Mouse (Mus musculus): ENCODE measurements around the gene Ssu72. TPM values are rescaled to one million over a fixed set of nuclear protein-coding genes. Genes with fewer than 3 reads are reported as not detected.
A peak's percentile ranks its signal among the peaks of the same experiment; 100 is the strongest.
"Not testable (repeated sequence)": the region's sequence is repeated elsewhere in the genome, so short reads cannot be mapped to it uniquely, and the experiment has no call there.

Gene Ssu72
- polyA plus RNA-seq, 1 experiment from 2014 or later, result 169 TPM

DNA sequence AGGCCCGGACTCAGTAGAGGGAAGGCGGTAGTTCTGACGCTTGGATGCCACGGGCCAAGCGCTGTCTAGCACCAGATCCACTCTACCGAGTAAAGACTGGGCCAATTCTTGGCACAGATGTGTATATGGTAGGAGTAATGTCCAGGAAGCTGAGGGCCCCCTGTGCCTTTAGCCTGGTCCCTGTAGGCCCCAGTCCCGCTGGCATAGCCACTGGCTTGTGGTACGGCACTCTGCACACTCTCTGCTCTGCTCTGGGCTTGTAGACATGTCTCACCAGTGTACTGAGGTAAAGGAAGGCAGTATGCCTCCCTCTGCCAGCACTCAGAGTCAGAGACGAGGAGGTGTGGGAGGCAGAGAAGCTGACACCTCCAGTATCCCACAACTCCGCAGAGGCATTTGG lies 36.1 kb downstream of the Ssu72 start:
- not testable (repeated sequence) for H3K27ac ChIP-seq; DNase-seq (ENCODE audit: low spot score); H3K9me3 ChIP-seq (ENCODE audit: control insufficient read depth, low read length); H3K9ac ChIP-seq; H3K4me3 ChIP-seq (replicated peaks; ENCODE audit: low read length); H3K4me2 ChIP-seq (replicated peaks); H3K27me3 ChIP-seq (ENCODE audit: control insufficient read depth, insufficient read depth, low read length); ATAC-seq (ENCODE audit: low FRiP score)
- Histone ChIP-seq H3K4me1 (replicated peaks; ENCODE audit: control insufficient read depth, insufficient read depth, low read length) (peaks cover 14% of the 10 kb centered on the region), H3K36me3 (replicated peaks; ENCODE audit: control insufficient read depth, insufficient read depth) (peaks cover 85% of the 10 kb centered on the region)
- WGBS, result 89% methylated on average over 10 of the region's 10 CpGs

DNA sequence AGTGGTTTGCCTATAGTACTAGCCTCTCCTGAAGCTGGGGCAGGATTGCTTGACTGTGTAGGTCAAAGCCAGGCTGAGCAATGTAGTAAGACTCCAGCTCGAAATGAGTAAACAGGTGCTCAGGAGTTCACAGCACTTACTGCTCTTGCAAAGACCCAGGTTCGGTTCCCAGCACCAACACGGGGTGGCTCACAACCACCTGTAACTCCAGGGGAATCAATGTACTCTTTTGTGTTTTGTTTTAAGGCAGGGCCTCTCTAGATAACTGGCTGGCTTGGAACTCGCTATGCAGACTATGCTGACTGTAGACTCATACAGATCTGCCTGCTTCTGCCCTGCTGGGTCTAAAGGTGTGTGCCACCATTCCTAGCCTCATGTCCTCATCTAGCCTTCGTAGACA lies 38.1 kb downstream of the Ssu72 start:
- no peak for ATAC-seq (ENCODE audit: low FRiP score)
- H3K27me3 ChIP-seq (ENCODE audit: control insufficient read depth, insufficient read depth, low read length), result no peaks in the 10 kb centered on the region
- H3K9me3 ChIP-seq (ENCODE audit: control insufficient read depth, low read length), result no peaks in the 10 kb centered on the region
- no peak for DNase-seq (ENCODE audit: low spot score)
- H3K4me2 ChIP-seq (replicated peaks), result no peak overlapping the region
- H3K36me3 ChIP-seq (replicated peaks; ENCODE audit: control insufficient read depth, insufficient read depth), result peaks cover 90% of the 10 kb centered on the region
- WGBS, result 93% methylated on average over 5 of the region's 5 CpGs
- H3K9ac ChIP-seq, result no peak overlapping the region
- no peak overlapping the region for H3K27ac ChIP-seq
- H3K4me1 ChIP-seq (replicated peaks; ENCODE audit: control insufficient read depth, insufficient read depth, low read length), result no peaks in the 10 kb centered on the region
- no peak overlapping the region for H3K4me3 ChIP-seq (replicated peaks; ENCODE audit: low read length)

DNA sequence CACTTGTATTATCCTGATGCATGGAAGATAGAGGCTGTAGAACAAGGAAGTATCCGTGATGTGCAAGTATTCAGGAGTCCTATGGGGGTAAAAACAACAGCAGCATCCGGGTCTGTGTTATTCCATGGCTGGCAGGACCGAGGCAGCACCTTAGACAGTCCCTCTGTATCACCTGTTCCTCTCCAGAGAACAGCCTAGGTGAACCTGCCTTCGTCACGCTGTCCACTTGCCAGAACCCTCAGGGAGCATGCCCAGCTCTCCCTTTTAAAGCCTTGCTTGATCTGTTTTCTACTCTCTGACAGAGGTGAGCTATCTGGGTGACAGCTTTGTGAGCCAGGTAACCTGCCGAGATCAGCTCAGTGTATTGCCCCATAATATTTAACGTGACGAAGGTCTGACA lies 39.9 kb downstream of the Ssu72 start:
- Histone ChIP-seq H3K36me3 (replicated peaks; ENCODE audit: control insufficient read depth, insufficient read depth) (peaks cover 95% of the 10 kb centered on the region), H3K27me3 (ENCODE audit: control insufficient read depth, insufficient read depth, low read length) (no peaks in the 10 kb centered on the region), H3K4me1 (replicated peaks; ENCODE audit: control insufficient read depth, insufficient read depth, low read length) (no peaks in the 10 kb centered on the region), H3K4me3 (replicated peaks; ENCODE audit: low read length) (no peak overlapping the region), H3K9ac (no peak overlapping the region), H3K9me3 (ENCODE audit: control insufficient read depth, low read length) (no peaks in the 10 kb centered on the region), H3K27ac (no peak overlapping the region), H3K4me2 (replicated peaks) (no peak overlapping the region)
- ATAC-seq (ENCODE audit: low FRiP score) (no peak), DNase-seq (ENCODE audit: low spot score) (no peak)
- 97% methylated on average over 8 of the region's 8 CpGs for WGBS

DNA sequence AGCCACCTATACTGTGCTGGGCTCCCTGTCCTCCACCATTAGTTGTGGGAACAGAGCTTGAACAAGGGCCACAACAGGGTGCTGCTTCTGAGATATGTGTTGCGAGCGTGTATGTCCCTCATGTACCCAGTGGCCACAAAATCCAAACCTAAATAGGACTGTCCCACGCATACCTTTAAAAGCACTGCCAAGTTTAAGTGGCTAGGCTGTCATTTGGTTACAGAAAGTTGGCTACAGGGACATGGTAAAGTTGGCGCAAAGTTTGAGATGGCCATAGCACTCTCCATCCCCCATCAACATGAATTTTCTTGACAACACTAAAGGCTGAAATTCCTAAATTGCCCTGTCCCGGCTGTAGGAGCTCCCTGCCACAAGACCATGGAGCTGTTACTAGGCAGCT lies 40.5 kb downstream of the Ssu72 start:
- no peak overlapping the region for H3K27ac ChIP-seq
- no peaks in the 10 kb centered on the region for H3K27me3 ChIP-seq (ENCODE audit: control insufficient read depth, insufficient read depth, low read length)
- no peaks in the 10 kb centered on the region for H3K9me3 ChIP-seq (ENCODE audit: control insufficient read depth, low read length)
- peaks cover 95% of the 10 kb centered on the region for H3K36me3 ChIP-seq (replicated peaks; ENCODE audit: control insufficient read depth, insufficient read depth)
- no peak overlapping the region for H3K9ac ChIP-seq
- no peaks in the 10 kb centered on the region for H3K4me1 ChIP-seq (replicated peaks; ENCODE audit: control insufficient read depth, insufficient read depth, low read length)
- H3K4me3 ChIP-seq (replicated peaks; ENCODE audit: low read length), result no peak overlapping the region
- ATAC-seq (ENCODE audit: low FRiP score) (no peak), DNase-seq (ENCODE audit: low spot score) (no peak)
- 95% methylated on average over 5 of the region's 5 CpGs for WGBS
- H3K4me2 ChIP-seq (replicated peaks), result no peak overlapping the region

DNA sequence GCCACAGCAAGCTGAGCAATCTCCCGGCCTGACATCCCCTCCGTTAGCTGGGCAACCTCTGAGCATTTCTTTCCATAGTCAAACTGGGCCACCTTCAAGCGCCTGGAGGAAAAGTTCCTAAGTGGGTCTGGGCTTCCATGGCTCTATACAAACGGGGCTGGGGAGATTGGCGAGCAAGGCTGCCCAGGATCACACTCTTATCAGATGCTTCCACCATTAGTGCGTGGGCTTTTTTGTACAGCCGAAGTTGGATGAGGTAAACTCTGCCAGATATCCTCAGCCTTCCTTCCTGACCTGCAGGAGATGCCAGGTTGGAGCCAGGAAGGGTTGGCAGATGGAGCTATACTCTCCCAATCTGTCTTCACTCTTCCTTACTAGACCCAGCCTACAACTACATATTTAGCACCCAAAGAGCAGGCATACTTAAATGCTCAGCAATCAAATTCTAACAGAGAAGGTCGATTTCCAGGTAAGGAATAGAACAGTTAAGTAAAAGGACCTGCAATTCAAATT lies 41.5 kb downstream of the Ssu72 start:
- 92% methylated on average over 8 of the region's 8 CpGs for WGBS

DNA sequence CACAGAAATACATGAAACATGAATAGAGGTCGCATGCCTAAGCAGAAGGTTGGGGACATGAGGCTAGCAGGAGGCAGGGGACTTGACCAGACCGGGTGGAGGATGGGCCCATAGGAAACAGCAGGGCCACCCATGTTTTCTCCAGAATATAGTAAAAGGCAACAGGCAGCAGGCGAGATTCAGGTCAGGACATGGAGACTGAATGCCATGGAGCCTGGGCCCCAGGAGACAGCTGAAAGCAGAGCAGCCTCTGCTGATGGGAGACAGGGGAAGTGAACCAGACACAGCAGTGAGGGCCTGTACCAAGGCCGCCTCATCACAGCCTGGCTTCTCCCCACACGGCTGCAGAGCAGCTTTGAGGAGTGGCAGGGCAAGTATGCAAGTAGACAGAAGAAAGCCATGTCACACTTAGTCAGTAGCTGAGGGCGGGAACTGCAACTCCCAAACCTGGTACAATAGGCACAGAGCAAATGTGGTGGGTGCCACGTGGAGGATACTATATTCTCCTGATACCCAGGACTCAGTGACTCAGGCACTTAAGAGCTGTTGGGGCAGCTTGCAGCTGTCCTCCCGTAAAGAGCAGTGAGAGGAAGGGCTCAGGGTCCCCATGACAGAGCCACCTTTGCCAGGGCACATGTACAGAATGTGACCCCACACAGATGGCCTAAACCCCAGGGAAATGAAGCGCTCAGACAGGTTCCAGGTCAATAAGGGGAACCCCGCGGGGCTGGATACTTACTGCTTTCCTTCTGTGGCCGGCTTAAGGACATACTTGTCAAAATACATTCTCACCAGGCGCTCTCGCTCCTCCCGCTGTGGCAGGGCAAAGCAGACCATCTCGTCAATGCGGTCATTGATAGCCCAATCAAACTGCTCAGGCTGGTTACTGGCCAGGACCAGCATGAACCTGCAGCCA lies 42.2 kb downstream of the Ssu72 start:
- Histone ChIP-seq H3K4me3 (replicated peaks; ENCODE audit: low read length) (no peak overlapping the region), H3K4me1 (replicated peaks; ENCODE audit: control insufficient read depth, insufficient read depth, low read length) (no peaks in the 10 kb centered on the region), H3K4me2 (replicated peaks) (no peak overlapping the region), H3K9ac (no peak overlapping the region), H3K27me3 (ENCODE audit: control insufficient read depth, insufficient read depth, low read length) (no peaks in the 10 kb centered on the region), H3K27ac (no peak overlapping the region), H3K9me3 (ENCODE audit: control insufficient read depth, low read length) (no peaks in the 10 kb centered on the region), H3K36me3 (replicated peaks; ENCODE audit: control insufficient read depth, insufficient read depth) (peaks cover 95% of the 10 kb centered on the region)
- no peak for DNase-seq (ENCODE audit: low spot score)
- 91% methylated on average over 17 of the region's 17 CpGs for WGBS
- ATAC-seq (ENCODE audit: low FRiP score), result no peak

More for the DNA sequence above, 41.5 kb downstream of the Ssu72 start:
- ATAC-seq (ENCODE audit: low FRiP score), result no peak
- Histone ChIP-seq H3K27ac (no peak overlapping the region), H3K27me3 (ENCODE audit: control insufficient read depth, insufficient read depth, low read length) (no peaks in the 10 kb centered on the region), H3K4me2 (replicated peaks) (no peak overlapping the region), H3K9me3 (ENCODE audit: control insufficient read depth, low read length) (no peaks in the 10 kb centered on the region), H3K9ac (no peak overlapping the region), H3K36me3 (replicated peaks; ENCODE audit: control insufficient read depth, insufficient read depth) (peaks cover 95% of the 10 kb centered on the region), H3K4me3 (replicated peaks; ENCODE audit: low read length) (no peak overlapping the region), H3K4me1 (replicated peaks; ENCODE audit: control insufficient read depth, insufficient read depth, low read length) (no peaks in the 10 kb centered on the region)
- no peak for DNase-seq (ENCODE audit: low spot score)

DNA sequence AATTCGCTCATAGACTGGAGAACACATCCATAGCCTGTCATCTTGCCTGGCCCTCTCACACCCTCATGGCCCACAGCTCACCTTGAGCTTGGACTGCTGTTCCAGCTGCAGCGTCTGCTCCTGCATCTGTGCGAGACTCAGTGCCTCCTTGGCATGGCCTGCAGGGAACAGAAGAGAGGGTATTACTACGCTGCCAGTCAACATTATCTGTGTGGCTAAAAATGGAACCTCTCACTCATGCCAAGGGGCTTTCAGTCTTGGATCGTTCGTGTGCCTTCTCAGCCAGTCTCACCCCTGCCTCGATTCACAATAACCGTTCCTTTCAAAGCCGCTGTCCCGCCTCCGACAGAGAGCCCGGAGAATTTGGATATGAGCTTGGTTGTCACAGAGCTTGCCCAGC lies 52.4 kb downstream of the Ssu72 start:
- Histone ChIP-seq H3K4me1 (replicated peaks; ENCODE audit: control insufficient read depth, insufficient read depth, low read length) (peaks cover 16% of the 10 kb centered on the region), H3K9ac (no peak overlapping the region), H3K4me3 (replicated peaks; ENCODE audit: low read length) (no peak overlapping the region), H3K27me3 (ENCODE audit: control insufficient read depth, insufficient read depth, low read length) (no peaks in the 10 kb centered on the region), H3K36me3 (replicated peaks; ENCODE audit: control insufficient read depth, insufficient read depth) (peaks cover 59% of the 10 kb centered on the region), H3K9me3 (ENCODE audit: control insufficient read depth, low read length) (no peaks in the 10 kb centered on the region), H3K4me2 (replicated peaks) (no peak overlapping the region), H3K27ac (no peak overlapping the region)
- no peak for ATAC-seq (ENCODE audit: low FRiP score)
- no peak for DNase-seq (ENCODE audit: low spot score)
- WGBS, result 91% methylated on average over 12 of the region's 12 CpGs

DNA sequence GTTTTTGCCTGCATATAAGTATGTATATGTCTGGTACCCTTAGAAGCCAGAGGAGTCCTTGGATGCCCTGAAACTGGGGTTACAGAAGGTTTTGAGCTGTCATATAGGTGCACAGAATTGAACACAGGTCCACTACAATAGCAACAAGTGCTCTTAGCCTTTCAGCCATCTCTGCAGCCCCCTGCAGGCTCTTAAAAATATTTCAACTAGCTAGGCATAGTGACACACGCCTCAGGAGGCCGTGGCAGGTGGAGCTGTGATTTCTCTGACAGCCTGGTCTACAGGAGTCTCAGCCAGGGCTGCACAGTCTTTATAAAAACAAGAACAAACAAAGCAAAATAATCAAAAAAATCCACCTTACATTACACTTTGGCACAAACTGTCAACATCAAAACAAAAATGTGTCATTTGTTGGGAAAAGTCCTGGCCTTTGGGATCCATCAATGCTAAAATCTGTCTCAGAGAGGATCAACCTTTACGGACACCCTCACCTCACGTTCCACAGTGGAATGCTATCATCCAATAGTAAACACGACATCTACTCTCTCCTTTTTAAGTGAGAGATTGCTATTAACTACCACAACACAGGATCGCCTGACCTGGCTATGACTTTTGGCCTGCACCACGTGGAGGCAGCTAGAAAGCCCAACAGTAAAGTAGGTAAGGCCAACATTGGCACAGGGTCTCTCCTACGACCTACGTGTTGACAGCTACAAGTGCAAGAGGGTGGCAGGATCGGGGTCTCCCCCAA lies 55.4 kb downstream of the Ssu72 start:
- peak overlapping the region; percentile 70 for H3K4me3 ChIP-seq (replicated peaks; ENCODE audit: low read length)
- ATAC-seq (ENCODE audit: low FRiP score) (peak; percentile 18; the same call in 1 of the 2 replicates), DNase-seq (ENCODE audit: low spot score) (no peak)
- H3K4me1 ChIP-seq (replicated peaks; ENCODE audit: control insufficient read depth, insufficient read depth, low read length), result peaks cover 16% of the 10 kb centered on the region
- no peaks in the 10 kb centered on the region for H3K27me3 ChIP-seq (ENCODE audit: control insufficient read depth, insufficient read depth, low read length)
- H3K27ac ChIP-seq, result peak overlapping the region; percentile 40; the same call in 1 of the 2 replicates
- H3K36me3 ChIP-seq (replicated peaks; ENCODE audit: control insufficient read depth, insufficient read depth), result peaks cover 30% of the 10 kb centered on the region
- 6% methylated on average over 10 of the region's 10 CpGs for WGBS
- H3K9ac ChIP-seq, result peak overlapping the region; percentile 73
- H3K4me2 ChIP-seq (replicated peaks), result peak overlapping the region; percentile 96
- no peaks in the 10 kb centered on the region for H3K9me3 ChIP-seq (ENCODE audit: control insufficient read depth, low read length)

Measured in hindbrain, embryonic 14.5 days (tissue).